Mouse (Mus musculus): ENCODE results near the gene Tspan31.

DNA sequence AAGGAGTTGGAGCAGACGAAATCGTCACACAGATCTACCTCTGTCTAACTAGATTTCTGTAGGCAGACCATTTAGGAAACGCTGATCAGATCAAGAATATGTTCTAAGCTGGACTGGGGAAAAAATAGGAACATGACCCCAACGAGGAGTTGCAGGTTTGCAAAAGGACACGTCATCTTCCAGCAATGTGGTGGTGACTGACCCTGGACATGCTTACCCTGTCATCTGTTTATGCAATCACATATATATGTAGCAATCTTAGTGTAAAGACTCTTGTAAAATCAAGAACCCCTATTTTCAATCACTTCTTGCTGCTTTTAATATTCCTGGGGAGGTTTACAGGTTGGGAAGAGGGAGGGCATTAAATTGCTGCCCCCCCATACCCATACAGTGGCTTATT is 7.6 kb downstream of the Tspan31 start:
- no peak for TF ChIP-seq UBTF (IDR thresholded peaks at IDR 0.05; ENCODE audit: low read depth, low read length)
- TF ChIP-seq RAD21 (IDR thresholded peaks at IDR 0.05; ENCODE audit: low read depth, low read length), result no peak
- no peak for TF ChIP-seq EP300 (IDR thresholded peaks at IDR 0.05; ENCODE audit: low read length)
- no peak for TF ChIP-seq JUND (conservative IDR thresholded peaks at IDR 0.05; ENCODE audit: low read depth, low read length)
- no peak for TF ChIP-seq CTCF (conservative IDR thresholded peaks at IDR 0.05 in 1 of 2, IDR thresholded peaks at IDR 0.05 in 1 of 2; ENCODE audit: low read depth in 2 of 2, low read length in 2 of 2)
- no peak for TF ChIP-seq POLR2A (IDR thresholded peaks at IDR 0.05; ENCODE audit: low read depth, low read length)
- TF ChIP-seq POLR2AphosphoS2 (IDR thresholded peaks at IDR 0.05; ENCODE audit: low read depth, low read length), result no peak
- no peak for TF ChIP-seq TCF12 (IDR thresholded peaks at IDR 0.05; ENCODE audit: low read depth, low read length)

All from CH12.LX (cell line).